Mouse (Mus musculus): ENCODE results near the gene Gcnt3. TPM values are rescaled to one million over a fixed set of nuclear protein-coding genes. Genes with fewer than 3 reads are reported as not detected.

Gcnt3 gene
- polyA plus RNA-seq, 1 experiment from 2014 or later: not detected

DNA sequence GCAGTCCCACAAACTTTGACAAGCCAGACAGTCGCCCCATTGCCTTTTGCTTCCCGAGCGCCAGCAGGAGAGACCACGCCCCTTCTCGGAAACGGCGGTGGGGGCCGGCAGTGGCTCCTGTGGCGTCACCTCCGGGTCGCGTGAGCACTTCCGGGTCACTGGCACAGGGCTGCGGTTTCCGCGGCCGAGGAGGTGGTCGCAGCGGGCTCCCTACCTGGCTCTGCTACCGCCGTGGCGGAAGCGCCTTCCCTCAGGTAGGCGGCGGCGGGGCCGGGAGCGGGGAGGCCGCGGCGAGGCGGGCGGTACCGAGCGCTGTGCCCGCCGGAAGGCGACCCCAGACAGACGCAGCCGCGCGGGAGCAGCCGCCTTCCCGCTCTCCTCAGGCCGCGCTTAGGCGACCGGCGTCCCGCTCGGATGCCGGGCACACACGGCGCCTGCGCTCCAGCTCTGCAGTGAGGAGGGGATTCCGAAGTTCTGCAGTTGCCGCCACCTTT lies 25.4 kb downstream of the Gcnt3 start, which contains the start of gene Gtf2a2:
Gene Gtf2a2 (plus strand): TSS at position 143 of the 494 bp plus-strand sequence.
- Histone ChIP-seq H3K4me3 (ENCODE audit: low read depth, low read length) (peak within 1 kb of the TSS; percentile 93), H3K27ac (ENCODE audit: low read length) (peak within 1 kb of the TSS; percentile 93), H3K4me1 (ENCODE audit: insufficient read depth, low read depth, low read length) (peaks cover 7% of the 10 kb centered on the region), H3K9me3 (ENCODE audit: low read length) (no peaks in the 10 kb centered on the region), H3K36me3 (ENCODE audit: insufficient read depth, low read length) (peaks cover 20% of the 10 kb centered on the region; the same call in 1 of the 2 replicates), H3K9ac (replicated peaks; ENCODE audit: low read depth) (peak within 1 kb of the TSS; percentile 92), H3K27me3 (replicated peaks; ENCODE audit: insufficient read depth, low read length) (no peaks in the 10 kb centered on the region), H3K4me2 (replicated peaks; ENCODE audit: low read depth, low read length) (peak within 1 kb of the TSS; percentile 72)
- peak; percentile 99 for ATAC-seq
- DNase-seq (ENCODE audit: low spot score): peak; percentile 95
- 4% methylated on average over 50 of the region's 57 CpGs for WGBS
- TF ChIP-seq EP300 (IDR thresholded peaks at IDR 0.05): no peak
- no peak for TF ChIP-seq CTCF (IDR thresholded peaks at IDR 0.05)

DNA sequence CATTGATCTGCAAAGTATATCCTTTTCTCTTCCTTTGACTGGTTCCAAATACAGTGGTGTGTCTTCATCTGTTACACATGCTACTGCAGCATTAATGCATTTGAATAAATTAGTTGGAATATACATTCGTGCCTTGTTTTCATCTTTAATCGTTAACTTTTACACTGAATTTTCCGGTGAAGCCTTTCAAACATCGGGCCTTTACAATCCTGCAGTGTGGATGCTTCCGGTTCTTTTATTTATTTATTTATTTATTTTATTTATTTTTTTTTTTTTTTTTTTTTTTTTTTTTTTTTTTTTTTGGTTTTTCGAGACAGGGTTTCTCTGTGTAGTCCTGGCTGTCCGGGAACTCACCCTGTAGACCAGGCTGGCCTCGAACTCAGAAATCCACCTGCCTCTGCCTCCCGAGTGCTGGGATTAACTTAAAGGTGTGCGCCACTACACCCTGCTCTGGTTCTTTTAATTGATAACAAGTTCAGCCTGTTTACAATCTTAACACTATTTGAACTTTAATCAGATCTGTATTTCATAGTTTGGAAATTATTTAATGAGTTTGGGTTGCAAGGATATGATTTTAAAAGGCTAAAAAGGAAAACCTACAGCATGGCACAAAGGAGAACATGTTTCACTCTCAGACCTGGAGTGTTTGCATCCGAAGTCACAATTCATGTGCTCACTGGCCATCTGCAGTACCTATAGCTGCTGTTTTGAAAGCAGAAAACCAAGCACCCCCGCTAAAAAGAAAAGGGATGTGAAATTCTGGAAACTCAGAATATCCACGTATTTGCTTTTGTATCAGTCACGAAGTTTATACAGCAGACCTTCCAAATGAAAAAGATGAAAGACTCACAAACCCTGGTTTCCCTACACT lies 26.1 kb downstream of the Gcnt3 start:
- peak overlapping the region; percentile 72 for H3K4me2 ChIP-seq (replicated peaks; ENCODE audit: low read depth, low read length)
- H3K4me1 ChIP-seq (ENCODE audit: insufficient read depth, low read depth, low read length): peaks cover 7% of the 10 kb centered on the region
- H3K27me3 ChIP-seq (replicated peaks; ENCODE audit: insufficient read depth, low read length): no peaks in the 10 kb centered on the region
- peak overlapping the region; percentile 93 for H3K27ac ChIP-seq (ENCODE audit: low read length)
- no peaks in the 10 kb centered on the region for H3K9me3 ChIP-seq (ENCODE audit: low read length)
- 56% methylated on average over 13 of the region's 14 CpGs for WGBS
- peaks cover 19% of the 10 kb centered on the region; the same call in 1 of the 2 replicates for H3K36me3 ChIP-seq (ENCODE audit: insufficient read depth, low read length)
- H3K9ac ChIP-seq (replicated peaks; ENCODE audit: low read depth): peak overlapping the region; percentile 92; the same call in 1 of the 2 replicates
- DNase-seq (ENCODE audit: low spot score): no peak
- TF ChIP-seq CTCF (IDR thresholded peaks at IDR 0.05) (no peak), EP300 (IDR thresholded peaks at IDR 0.05) (no peak)
- ATAC-seq: peak; percentile 19; the same call in 1 of the 2 replicates
- peak overlapping the region; percentile 93 for H3K4me3 ChIP-seq (ENCODE audit: low read depth, low read length)

DNA sequence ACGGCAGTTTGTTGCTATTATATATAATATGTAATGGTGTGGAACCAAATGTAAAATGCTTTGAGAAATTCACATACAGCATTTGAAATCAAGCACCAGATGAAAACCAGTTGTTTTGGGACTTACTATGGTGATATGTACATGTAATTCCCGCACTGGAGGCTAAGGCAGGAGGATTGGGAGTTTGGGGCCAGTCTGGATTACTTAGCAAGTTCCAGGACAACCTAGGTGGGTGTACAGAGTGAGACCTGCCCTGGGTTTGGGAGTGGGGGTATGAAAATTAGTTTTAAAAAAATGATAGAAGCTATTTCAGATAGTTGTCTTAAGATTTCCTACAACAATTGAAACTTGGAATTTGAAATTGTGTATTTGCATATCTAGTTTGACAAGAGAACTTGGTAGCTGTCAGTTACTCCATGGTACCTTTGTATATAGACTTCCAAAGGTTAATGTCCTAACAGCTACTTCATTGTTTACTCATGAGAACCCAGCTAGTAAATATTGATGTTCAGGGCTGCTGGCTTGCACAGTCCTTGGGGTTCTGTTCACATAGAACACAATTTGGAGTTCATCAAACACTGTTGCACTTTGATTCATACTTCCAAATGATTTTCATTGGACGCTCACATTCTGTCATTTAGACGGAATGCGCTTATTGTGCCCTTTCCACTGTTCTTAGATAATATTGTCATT lies 27.0 kb downstream of the Gcnt3 start:
- H3K4me1 ChIP-seq (ENCODE audit: insufficient read depth, low read depth, low read length): peaks cover 7% of the 10 kb centered on the region
- TF ChIP-seq CTCF (IDR thresholded peaks at IDR 0.05) (no peak), EP300 (IDR thresholded peaks at IDR 0.05) (no peak)
- no peak overlapping the region for H3K27ac ChIP-seq (ENCODE audit: low read length)
- H3K9ac ChIP-seq (replicated peaks; ENCODE audit: low read depth): no peak overlapping the region
- peaks cover 19% of the 10 kb centered on the region; the same call in 1 of the 2 replicates for H3K36me3 ChIP-seq (ENCODE audit: insufficient read depth, low read length)
- DNase-seq (ENCODE audit: low spot score): no peak
- ATAC-seq: no peak
- H3K9me3 ChIP-seq (ENCODE audit: low read length): no peaks in the 10 kb centered on the region
- H3K4me3 ChIP-seq (ENCODE audit: low read depth, low read length): no peak overlapping the region
- H3K27me3 ChIP-seq (replicated peaks; ENCODE audit: insufficient read depth, low read length): no peaks in the 10 kb centered on the region
- WGBS: 89% methylated on average over 5 of the region's 5 CpGs
- no peak overlapping the region for H3K4me2 ChIP-seq (replicated peaks; ENCODE audit: low read depth, low read length)

DNA sequence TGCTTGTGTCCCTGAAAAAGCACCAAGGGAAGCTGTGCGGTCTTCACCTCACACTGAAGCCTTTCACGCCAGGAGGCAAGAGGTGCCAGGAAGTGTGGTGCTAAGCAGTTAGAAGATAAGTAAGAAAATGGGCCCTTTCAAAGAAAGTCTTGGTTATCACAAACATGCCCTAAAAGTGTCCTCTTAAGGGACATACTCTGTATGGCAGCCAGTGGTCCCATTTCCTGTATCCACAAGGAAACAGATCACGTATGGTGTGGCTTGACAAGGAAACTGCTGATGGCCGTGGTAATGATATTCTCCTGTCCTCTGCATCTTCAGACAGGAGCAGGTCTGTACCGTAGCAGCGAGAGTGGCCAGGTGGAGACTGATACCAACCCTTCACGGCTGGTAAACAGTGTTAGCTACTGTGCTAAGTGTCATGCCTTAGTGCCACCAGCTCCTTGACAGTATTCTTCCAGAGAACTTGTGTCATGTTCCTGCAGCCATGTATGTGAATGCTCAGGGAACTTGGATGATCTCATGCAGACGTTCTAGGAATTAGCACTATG lies 28.1 kb downstream of the Gcnt3 start:
- H3K36me3 ChIP-seq (ENCODE audit: insufficient read depth, low read length): peaks cover 19% of the 10 kb centered on the region; the same call in 1 of the 2 replicates
- H3K9ac ChIP-seq (replicated peaks; ENCODE audit: low read depth): no peak overlapping the region
- DNase-seq (ENCODE audit: low spot score) (no peak), ATAC-seq (no peak)
- no peak overlapping the region for H3K4me3 ChIP-seq (ENCODE audit: low read depth, low read length)
- whole genome bisulfite sequencing: 73% methylated on average over 8 of the region's 8 CpGs
- TF ChIP-seq CTCF (IDR thresholded peaks at IDR 0.05): no peak
- no peak for TF ChIP-seq EP300 (IDR thresholded peaks at IDR 0.05)
- no peak overlapping the region for H3K27ac ChIP-seq (ENCODE audit: low read length)
- H3K27me3 ChIP-seq (replicated peaks; ENCODE audit: insufficient read depth, low read length): no peaks in the 10 kb centered on the region
- no peak overlapping the region for H3K4me2 ChIP-seq (replicated peaks; ENCODE audit: low read depth, low read length)
- H3K9me3 ChIP-seq (ENCODE audit: low read length): no peaks in the 10 kb centered on the region
- peaks cover 7% of the 10 kb centered on the region for H3K4me1 ChIP-seq (ENCODE audit: insufficient read depth, low read depth, low read length)

DNA sequence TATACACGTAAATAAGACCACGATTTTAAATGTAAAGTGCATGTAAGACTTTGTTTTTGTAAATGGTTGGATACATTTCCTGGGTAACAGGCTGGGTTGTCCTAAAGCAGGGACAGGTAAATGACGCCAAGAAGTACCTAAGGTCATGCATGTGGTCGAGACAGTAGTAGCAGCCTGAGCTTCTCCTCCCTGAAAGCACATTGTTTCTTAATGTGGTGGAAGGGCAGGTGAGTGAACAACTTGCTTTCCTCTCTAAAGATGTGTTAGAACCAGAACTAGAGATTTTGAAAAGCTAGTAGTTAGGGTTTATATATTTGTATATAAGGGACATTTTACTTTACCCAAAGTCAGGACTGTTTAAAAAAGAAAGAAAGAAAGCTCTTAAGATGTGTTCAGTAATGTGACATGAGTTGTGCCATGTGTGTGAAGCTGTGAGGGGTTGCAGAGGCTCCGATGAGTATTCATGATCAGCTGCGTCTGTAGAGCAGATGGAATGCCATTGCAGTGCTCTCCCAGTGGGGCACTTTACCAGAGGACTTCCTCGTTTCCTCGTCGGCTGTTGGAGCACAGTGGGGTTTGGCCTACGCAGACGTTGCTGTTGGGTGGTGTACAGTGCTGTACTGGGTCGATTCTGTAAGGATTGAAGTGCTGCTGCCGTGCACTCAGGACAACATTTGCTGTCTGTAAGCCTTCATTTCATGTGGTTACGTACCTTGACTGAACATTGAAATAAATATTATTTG lies 30.2 kb downstream of the Gcnt3 start:
- DNase-seq (ENCODE audit: low spot score) (no peak), ATAC-seq (no peak)
- TF ChIP-seq EP300 (IDR thresholded peaks at IDR 0.05) (no peak), CTCF (IDR thresholded peaks at IDR 0.05) (no peak)
- Histone ChIP-seq H3K9ac (replicated peaks; ENCODE audit: low read depth) (no peak overlapping the region), H3K9me3 (ENCODE audit: low read length) (no peaks in the 10 kb centered on the region), H3K4me1 (ENCODE audit: insufficient read depth, low read depth, low read length) (no peaks in the 10 kb centered on the region), H3K4me3 (ENCODE audit: low read depth, low read length) (no peak overlapping the region), H3K36me3 (ENCODE audit: insufficient read depth, low read length) (peaks cover 28% of the 10 kb centered on the region), H3K27ac (ENCODE audit: low read length) (no peak overlapping the region), H3K27me3 (replicated peaks; ENCODE audit: insufficient read depth, low read length) (no peaks in the 10 kb centered on the region), H3K4me2 (replicated peaks; ENCODE audit: low read depth, low read length) (no peak overlapping the region)
- 83% methylated on average over 14 of the region's 14 CpGs for WGBS
